Mouse (Mus musculus) spleen, adult 2 months (tissue): Measurements from ENCODE around the gene Fmn2.

ENCODE experiments used
- CTCF ChIP-seq: fragments of 200-500 bp; IDR thresholded peaks from 2 replicates; pipeline ENCODE4 v1.5.1; 2011; ENCODE audit warnings: mild to moderate bottlenecking, inconsistent platforms; ENCODE audit not compliant: insufficient read depth, insufficient read length, insufficient replicate concordance; ENCODE audit errors: extremely low read depth
- POLR2A ChIP-seq: fragments of 200-500 bp; IDR thresholded peaks from 2 replicates; pipeline ENCODE4 v1.6.1; 2011; ENCODE audit warnings: low read depth, low read length, inconsistent platforms

DNA sequence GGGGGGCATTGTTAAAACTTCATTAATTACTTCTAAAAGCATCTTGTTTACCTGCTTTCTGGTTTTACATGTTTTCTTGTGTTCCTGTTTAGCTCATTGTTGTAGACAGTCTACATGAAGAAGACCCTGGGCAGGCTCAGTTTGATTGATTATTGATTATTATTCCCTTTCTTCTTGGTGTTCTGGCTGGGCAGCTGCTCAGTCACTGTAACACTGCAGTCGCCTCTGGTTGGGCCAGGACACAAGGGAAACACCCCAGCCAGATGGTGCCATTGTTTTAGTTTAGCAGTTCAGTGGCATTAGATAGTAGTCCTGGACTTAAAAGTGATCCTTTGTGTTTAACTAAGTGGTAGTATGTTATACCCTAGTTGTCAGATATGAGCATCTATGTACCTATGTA, 167.5 kb downstream of the Fmn2 start:
- TF ChIP-seq CTCF (no peak), POLR2A (no peak)
